Mouse (Mus musculus) G1E (cell line): ENCODE data around the gene Sgcd.

ENCODE experiments used
- CTCF ChIP-seq: IDR thresholded peaks from 2 replicates; pipeline ENCODE4 v1.5.1; 2012; ENCODE audit warnings: low read depth, low read length, inconsistent platforms, mixed read lengths
- GATA1 ChIP-seq: IDR thresholded peaks from 2 replicates; pipeline ENCODE4 v1.6.1; 2012; ENCODE audit warnings: borderline replicate concordance, low read length, inconsistent platforms, mixed read lengths

- TF ChIP-seq CTCF = no peak
- TF ChIP-seq GATA1 = no peak
Observed at GRCm38 (mm10) chr11:47952366-47952765, 36.4 kb downstream of the Sgcd start.
